Mouse (Mus musculus) heart, postnatal 14 days (tissue): ENCODE measurements around the gene Ado. TPM values are rescaled to one million over a fixed set of nuclear protein-coding genes. Genes with fewer than 3 reads are reported as not detected.

ENCODE experiments used
- total RNA-seq, 2 experiments: library from RNA; stranded (reverse); gene quantifications; 2 replicates each; pipeline ENCODE4 v1.2.3; 2021

Gene Ado
- total RNA-seq, 2 experiments from 2014 or later, result 18.7 to 19.5 TPM

Other genes with a start within 250 kb of the Ado start
- 1 to 10 TPM in 1 of 2 experiments, under 1 TPM in 1; 0.73 to 1.8 TPM for gene Egr2, start 13.5 kb downstream of the Ado start, total RNA-seq